Comparison of ENCODE assay signal across 8 mouse cellular contexts in the genomic region with DNA sequence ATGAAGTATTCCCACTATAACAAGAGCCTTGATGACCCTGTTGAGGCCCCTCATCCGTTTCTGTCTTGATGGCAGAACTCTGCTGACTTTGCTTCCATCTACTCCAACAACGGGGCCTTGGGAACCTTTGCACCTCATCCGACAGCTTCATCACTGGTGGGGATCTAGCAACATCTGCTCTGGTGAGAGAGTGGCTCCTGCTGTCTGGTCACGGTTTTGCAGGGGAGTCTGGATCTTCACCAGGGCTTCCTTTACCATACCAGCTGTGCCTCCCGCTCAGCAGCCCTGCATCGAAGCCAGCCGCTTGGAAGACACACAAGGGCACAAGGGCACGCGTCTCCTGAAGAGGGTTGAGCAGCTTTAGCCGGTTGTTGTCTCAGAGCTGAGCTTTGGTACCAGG.
DNase-seq lines count a peak whose midpoint lies in the region; ATAC-seq and TF ChIP-seq lines count a peak whose summit lies in the region.

No protein-coding gene starts in this region.

- WGBS in cerebellum, adult 2 months = 66% methylated on average over 10 of the region's 10 CpGs
- 25% methylated on average over 10 of the region's 10 CpGs for WGBS in lung, adult 2 months

- H3K4me1 ChIP-seq in cerebellum, adult 2 months (ENCODE audit: control insufficient read depth, insufficient read depth, low read length) = peaks cover 4% of the 10 kb centered on the region; the same call in 1 of the 2 replicates
- no peaks in the 10 kb centered on the region for H3K4me1 ChIP-seq in lung, adult 2 months (ENCODE audit: control insufficient read depth, insufficient read depth, low read length)

- no peak for DNase-seq in cerebellum, adult 2 months
- DNase-seq in lung, adult 2 months = no peak
- DNase-seq in lung, adult 18-20 months = no peak
- peak; percentile 44 to 57 for DNase-seq in frontal cortex, postnatal 36 days (ENCODE audit: low spot score in 2 of 2)
- peak; percentile 1 for DNase-seq in lung, postnatal 36 days
- DNase-seq in right cerebral cortex, postnatal 4 days = peak; percentile 32
- DNase-seq in spleen, adult 18-20 months = no peak

- no peaks in the 10 kb centered on the region for H3K27me3 ChIP-seq in cerebellum, adult 2 months (ENCODE audit: control insufficient read depth, insufficient read depth, low read length)

- no peak for ATAC-seq in cerebellum, adult (ENCODE audit: insufficient number of reproducible peaks, low FRiP score, low TSS enrichment)

- no peak overlapping the region for H3K4me3 ChIP-seq in cerebellum, adult 2 months (replicated peaks; ENCODE audit: insufficient read depth, low read depth, low read length)
- H3K4me3 ChIP-seq in lung, adult 2 months (replicated peaks; ENCODE audit: extremely low read depth, low read depth, low read length) = no peak overlapping the region

- no peak for TF ChIP-seq POLR2A in cerebellum, adult 2 months (IDR thresholded peaks at IDR 0.05; ENCODE audit: borderline replicate concordance, insufficient read depth, low read length)
- no peak for TF ChIP-seq POLR2A in lung, adult 2 months (IDR thresholded peaks at IDR 0.05; ENCODE audit: borderline replicate concordance, extremely low read depth, low read depth, low read length)

- peak; percentile 23; the same call in 1 of the 2 replicates for TF ChIP-seq CTCF in cerebellum, adult 2 months (IDR thresholded peaks at IDR 0.05; ENCODE audit: borderline replicate concordance, insufficient read depth, low read depth, low read length)
- peak; percentile 38; the same call in 1 of the 2 replicates for TF ChIP-seq CTCF in lung, adult 2 months (IDR thresholded peaks at IDR 0.05; ENCODE audit: insufficient read depth, low read length)

- no peak overlapping the region for H3K27ac ChIP-seq in cerebellum, adult 2 months (ENCODE audit: insufficient read depth, low read length)

Comparison
In these comparisons a context has a peak if more than half of its experiments do, and no peak if none do; other contexts are left out.
1. DNase-seq: peak in frontal cortex, postnatal 36 days (2 of 2), lung, postnatal 36 days (single experiment) and right cerebral cortex, postnatal 4 days (single experiment); none in cerebellum, adult 2 months (0 of 2), lung, adult 2 months (single experiment), lung, adult 18-20 months (0 of 2) and spleen, adult 18-20 months (0 of 2).